Mouse (Mus musculus) liver, postnatal 0 days (tissue): ENCODE measurements around the gene Pde7b.

ENCODE experiments used
- CTCF ChIP-seq: sonication (generic); IDR thresholded peaks from 2 replicates; pipeline ENCODE4 v1.5.1; 2016; ENCODE audit warnings: antibody characterized with exemption, low read depth
- EP300 ChIP-seq: IDR thresholded peaks from 2 replicates; pipeline ENCODE4 v1.6.1; 2016; ENCODE audit warnings: antibody characterized with exemption, low read depth, mild to moderate bottlenecking

- no peak for TF ChIP-seq CTCF
- TF ChIP-seq EP300, result no peak
Measured at GRCm38 (mm10) chr10:20724451-20724850, 427 bp downstream of the Pde7b start.
